Mouse (Mus musculus): Measurements from ENCODE around the gene Fbn1.

GRCm38 (mm10) chr2:125324455-125324854 is 183.3 kb downstream of the Fbn1 start:
- TF ChIP-seq CTCF (conservative IDR thresholded peaks at IDR 0.05; ENCODE audit: insufficient read depth, insufficient read length, low read depth, low read length) (no peak), POLR2A (IDR thresholded peaks at IDR 0.05; ENCODE audit: low read depth, low read length) (no peak)
